Mouse (Mus musculus): ENCODE results near the gene 4930524J08Rik.

Gene 4930524J08Rik

GRCm38 (mm10) chr5:99978699-99979442, at the start of gene 4930524J08Rik, which contains the start of gene Hnrnpd:
Gene 4930524J08Rik (plus strand): TSS chr5:99979061.
Gene Hnrnpd (minus strand): TSS chr5:99978938.
- DNase-seq (ENCODE audit: low spot score in 2 of 2): peak; percentile 93 to 94

GRCm38 (mm10) chr5:99931910-99932309, 47.0 kb upstream of the 4930524J08Rik start:
- DNase-seq (ENCODE audit: low spot score in 2 of 2): no peak

- no peak for DNase-seq (ENCODE audit: low spot score in 2 of 2)
Observed at GRCm38 (mm10) chr5:99939440-99939839, 39.4 kb upstream of the 4930524J08Rik start.

DNA sequence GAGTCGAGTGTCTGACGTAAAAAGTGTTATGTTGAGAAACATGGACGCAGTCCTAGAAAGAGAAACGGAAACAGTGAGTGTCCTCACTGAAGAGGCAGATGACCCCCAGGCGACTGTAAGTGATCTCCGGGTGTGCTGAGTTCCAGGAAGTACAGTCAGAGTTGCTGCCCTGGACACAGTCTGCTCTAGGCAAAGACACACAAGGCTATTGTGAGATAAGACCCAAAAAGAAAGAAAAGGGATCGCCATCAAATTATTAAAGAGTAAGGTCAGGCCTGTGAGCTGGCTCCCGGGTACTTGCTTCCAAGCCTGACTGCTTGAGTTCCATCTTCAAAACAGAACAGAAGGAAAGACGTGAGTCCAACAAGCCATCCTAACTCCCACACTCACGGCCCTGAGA, 37.6 kb upstream of the 4930524J08Rik start:
- no peak for DNase-seq (ENCODE audit: low spot score in 2 of 2)

- no peak for DNase-seq (ENCODE audit: low spot score in 2 of 2)
Observed at GRCm38 (mm10) chr5:99941776-99942502, 36.9 kb upstream of the 4930524J08Rik start.

GRCm38 (mm10) chr5:99952513-99952912, 26.3 kb upstream of the 4930524J08Rik start:
- DNase-seq (ENCODE audit: low spot score in 2 of 2): no peak

GRCm38 (mm10) chr5:99953883-99954282, 25.0 kb upstream of the 4930524J08Rik start:
- no peak for DNase-seq (ENCODE audit: low spot score in 2 of 2)

- no peak for DNase-seq (ENCODE audit: low spot score in 2 of 2)
Observed at GRCm38 (mm10) chr5:99958666-99959065, 20.2 kb upstream of the 4930524J08Rik start.

DNA sequence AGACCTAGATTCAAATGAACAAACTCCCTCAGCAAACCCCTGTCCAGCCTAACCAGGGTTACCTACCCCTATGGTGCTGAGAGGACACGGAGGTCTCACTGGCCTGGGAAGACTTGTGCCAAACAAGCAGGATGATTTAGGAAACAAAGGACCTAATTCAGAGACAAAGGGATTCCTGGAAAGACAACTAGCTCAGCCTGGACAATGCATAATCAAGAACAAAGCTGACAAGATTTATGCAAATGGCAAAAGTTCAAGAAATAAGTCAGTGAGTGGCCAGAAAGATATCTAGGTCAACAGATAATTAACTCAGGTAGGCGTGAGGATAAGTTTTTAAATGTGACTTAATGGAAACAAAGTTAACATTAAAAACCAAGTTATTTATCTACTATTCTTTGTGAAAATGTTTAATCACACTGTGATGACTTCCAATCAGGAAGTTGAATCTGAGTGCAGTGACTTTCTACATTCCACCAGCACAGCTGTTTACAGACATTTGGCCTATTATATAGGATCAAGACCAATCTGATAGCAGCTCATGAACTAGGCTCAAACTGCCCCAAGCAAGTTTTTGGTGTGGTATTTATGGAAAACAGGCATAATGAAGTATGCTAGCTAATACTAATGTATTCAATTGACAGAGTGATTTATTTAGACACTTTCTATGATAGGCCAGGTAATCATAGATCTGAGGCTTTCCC, 19.5 kb upstream of the 4930524J08Rik start:
- no peak for DNase-seq (ENCODE audit: low spot score in 2 of 2)

DNA sequence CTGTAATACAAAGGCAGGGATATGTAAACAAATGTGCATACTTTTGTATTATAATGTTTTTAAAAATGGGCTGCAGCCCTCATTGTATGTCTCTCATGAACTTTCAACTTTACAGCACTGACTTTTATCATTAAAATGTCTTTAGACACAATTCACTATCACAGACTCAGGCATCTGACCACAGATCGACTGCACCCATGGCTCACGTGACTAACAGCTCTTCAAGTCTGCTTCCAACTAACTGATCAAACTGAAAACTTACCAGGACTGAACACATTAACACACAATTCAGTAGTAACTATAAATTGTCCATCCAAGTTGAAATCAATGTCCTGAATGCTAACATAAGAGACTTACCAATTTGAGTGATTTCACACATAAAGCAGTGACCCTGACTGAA, 18.9 kb upstream of the 4930524J08Rik start:
- no peak for DNase-seq (ENCODE audit: low spot score in 2 of 2)

- DNase-seq (ENCODE audit: low spot score in 2 of 2): no peak
Observed at GRCm38 (mm10) chr5:99973941-99974340, 4.9 kb upstream of the 4930524J08Rik start.

- DNase-seq (ENCODE audit: low spot score in 2 of 2): no peak
Observed at GRCm38 (mm10) chr5:99975061-99975460, 3.8 kb upstream of the 4930524J08Rik start.

GRCm38 (mm10) chr5:99975776-99976175, 3.1 kb upstream of the 4930524J08Rik start:
- DNase-seq (ENCODE audit: low spot score in 2 of 2): no peak

DNA sequence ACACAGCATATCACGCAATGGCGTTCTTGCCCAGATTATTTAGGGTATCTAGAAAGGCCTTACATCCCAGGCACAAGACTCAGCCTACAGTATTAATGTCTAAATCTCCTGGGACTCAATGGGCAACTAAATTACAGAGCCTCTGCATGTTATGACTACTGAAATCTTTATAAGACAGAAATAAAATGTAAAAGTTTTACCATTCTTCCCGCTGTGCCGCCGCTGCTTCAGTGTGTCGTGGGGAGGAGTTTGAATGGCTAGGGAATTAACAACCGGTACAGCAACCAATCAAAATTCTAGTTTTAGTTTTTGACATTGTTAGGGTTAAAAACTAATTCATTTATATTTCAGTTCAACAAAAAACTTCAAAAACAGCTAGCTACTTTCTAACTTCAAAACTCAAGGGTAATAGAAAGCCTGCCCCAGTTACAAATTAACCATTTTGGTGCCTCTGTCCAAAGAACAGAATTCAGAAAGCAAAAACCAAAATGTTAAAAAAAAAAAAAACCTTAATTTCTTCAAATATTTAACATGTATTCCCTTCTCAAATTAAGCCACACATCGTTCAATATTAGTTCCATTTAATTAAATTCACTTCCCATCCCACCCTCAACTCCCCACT, 2.4 kb upstream of the 4930524J08Rik start:
- no peak for DNase-seq (ENCODE audit: low spot score in 2 of 2)

DNA sequence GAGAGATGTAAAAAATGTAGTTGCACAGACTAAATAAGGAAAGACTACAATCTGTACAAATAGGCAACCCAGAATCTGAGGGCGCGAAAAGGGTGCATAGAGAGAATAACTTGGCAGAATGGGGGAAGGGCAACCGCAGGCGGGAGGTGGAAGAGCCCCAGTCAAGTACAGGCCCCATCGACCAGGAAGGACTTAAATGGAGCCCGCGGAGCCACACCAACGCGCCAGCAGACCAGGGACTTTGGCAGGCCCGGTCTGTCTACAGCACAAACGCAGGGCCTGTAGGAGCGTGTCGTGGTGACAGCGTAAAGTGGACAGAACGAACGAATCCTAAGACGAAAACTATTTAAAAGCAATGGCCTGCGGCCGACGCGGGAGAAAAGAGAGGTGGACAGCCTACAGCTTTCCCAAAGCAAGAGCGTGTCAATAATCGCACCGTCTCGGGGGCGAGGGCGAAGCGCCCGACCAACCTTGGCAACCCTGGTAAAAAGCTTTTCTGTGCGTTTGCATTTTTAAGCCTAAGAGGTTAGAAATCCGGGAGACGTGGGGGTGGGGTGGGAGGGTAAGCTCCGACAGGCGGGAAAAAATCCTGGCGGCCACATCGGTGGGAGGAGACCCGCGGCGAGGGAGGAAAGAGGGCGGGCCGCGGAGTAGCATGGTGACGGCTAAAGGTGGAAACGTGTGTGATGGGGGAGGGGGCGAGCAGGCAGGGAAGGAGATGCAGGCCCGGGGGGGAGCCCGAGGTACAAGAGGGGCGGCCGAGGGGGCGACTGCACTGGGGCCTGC, 1.2 kb upstream of the 4930524J08Rik start:
- peak; percentile 40 to 61 for DNase-seq (ENCODE audit: low spot score in 2 of 2)

DNA sequence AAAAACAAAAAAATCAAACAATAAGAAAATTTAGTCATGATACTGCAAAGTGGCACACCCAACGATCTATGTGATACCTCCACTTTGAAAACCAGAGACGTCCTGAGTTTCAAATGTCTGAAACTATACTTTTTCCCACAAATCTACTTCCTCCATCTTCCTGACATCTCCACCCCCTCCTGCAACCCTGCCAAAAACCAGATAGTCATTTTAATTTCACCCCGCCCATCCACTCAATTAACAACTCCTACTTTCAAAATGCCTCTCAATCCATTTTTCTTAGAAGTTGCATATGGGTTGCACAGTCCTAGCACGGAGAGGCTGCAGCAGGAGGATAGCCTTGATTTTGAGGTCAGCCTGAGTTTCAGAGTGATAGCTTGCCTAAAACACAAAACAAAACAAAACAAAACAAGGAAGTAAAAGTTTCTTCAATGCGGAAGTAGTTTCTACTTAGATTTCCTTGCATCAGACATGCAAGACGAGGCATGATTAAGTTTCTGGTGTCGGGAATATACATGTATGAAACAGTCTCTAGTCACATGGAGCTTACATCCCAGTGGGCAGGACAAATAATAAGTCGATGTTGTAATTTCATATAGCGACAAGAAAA, 4.7 kb downstream of the 4930524J08Rik start:
- no peak for DNase-seq (ENCODE audit: low spot score in 2 of 2)

DNA sequence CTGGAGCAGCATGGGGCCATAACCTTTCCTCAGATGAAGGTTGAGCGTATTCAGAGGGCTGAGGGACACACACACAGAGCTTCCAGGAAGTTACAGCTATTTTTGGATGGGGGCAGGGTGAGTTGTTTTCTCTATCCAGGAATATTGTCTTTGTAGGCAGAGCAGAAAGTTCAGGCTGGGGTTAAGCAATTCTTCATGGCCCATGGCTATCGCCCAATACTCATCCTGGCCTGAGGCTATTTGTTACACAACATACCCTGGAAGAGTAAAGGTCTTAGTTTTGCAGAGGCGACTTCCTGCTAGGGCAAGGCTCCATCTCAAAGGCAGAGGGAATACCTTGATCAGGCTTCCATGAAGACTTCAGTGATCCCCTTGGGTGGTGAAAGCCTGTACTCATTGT, 15.3 kb downstream of the 4930524J08Rik start:
- DNase-seq (ENCODE audit: low spot score in 2 of 2): no peak

- DNase-seq (ENCODE audit: low spot score in 2 of 2): no peak
Observed at GRCm38 (mm10) chr5:99994680-99995079, 15.8 kb downstream of the 4930524J08Rik start.

- no peak for DNase-seq (ENCODE audit: low spot score in 2 of 2)
Observed at GRCm38 (mm10) chr5:100000048-100000447, 21.2 kb downstream of the 4930524J08Rik start.

- DNase-seq (ENCODE audit: low spot score in 2 of 2): no peak
Observed at GRCm38 (mm10) chr5:100000500-100000899, 21.6 kb downstream of the 4930524J08Rik start.

DNA sequence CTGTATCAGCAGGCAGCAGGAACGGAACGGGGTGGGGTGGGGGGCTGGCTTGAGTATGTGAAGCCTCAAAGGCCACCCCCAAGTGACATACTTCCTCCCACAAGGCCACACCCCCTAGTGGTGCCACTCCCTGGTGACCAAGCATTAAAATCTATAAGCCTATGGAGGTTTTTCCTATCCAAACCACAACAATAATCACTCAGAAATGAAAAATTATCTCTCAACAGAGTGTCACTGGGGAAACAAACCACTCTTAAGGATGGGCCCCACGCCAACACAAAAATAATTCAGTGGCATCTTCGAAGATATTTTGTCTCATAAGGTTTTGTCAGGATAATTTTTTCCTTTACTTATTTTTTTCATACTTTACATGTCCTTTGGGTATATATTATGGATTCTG, 25.0 kb downstream of the 4930524J08Rik start:
- DNase-seq (ENCODE audit: low spot score in 2 of 2): no peak
